Mouse (Mus musculus) MEL (cell line): ENCODE measurements around the gene Arntl. TPM values are rescaled to one million over a fixed set of nuclear protein-coding genes. Genes with fewer than 3 reads are reported as not detected.

ENCODE experiments used
- DNase-seq: peaks from one replicate; pipeline ENCODE4 v3.0.0; 2011; ENCODE audit warnings: low read depth, low spot score
- H3K27ac ChIP-seq: 2 replicates; pipeline ENCODE4 v1.5.1; 2012; ENCODE audit warnings: low read depth, mild to moderate bottlenecking, control low read depth, low read length, moderate library complexity; ENCODE audit not compliant: control insufficient read depth
- H3K27me3 ChIP-seq, 2 experiments: fragments of 150-350 bp in 1 of 2; sonication (generic) in 1 of 2; 2 replicates each; pipeline ENCODE4 v1.6.1; 2012; ENCODE audit warnings: low read length in 2 of 2, mild to moderate bottlenecking in 2 of 2, improper control_type of control experiment in 1 of 2, moderate library complexity in 1 of 2; ENCODE audit not compliant: insufficient read depth in 2 of 2, control insufficient read depth in 1 of 2
- H3K36me3 ChIP-seq, 2 experiments: 2 replicates each; pipeline ENCODE4 v1.6.1; 2012 to 2014; ENCODE audit warnings: low read length in 2 of 2, improper control_type of control experiment in 1 of 2, inconsistent platforms in 1 of 2, mild to moderate bottlenecking in 1 of 2; ENCODE audit not compliant: insufficient read depth in 2 of 2, control insufficient read depth in 1 of 2
- H3K4me1 ChIP-seq, 2 experiments: fragments of 150-350 bp in 1 of 2; sonication (generic) in 1 of 2; 2 replicates each; pipeline ENCODE4 v1.6.1; 2012; ENCODE audit warnings: low read length in 2 of 2, improper control_type of control experiment in 1 of 2, mild to moderate bottlenecking in 1 of 2; ENCODE audit not compliant: insufficient read depth in 2 of 2, control insufficient read depth in 1 of 2
- H3K4me3 ChIP-seq, 2 experiments: fragments of 150-350 bp in 1 of 2; sonication (generic) in 1 of 2; 2 replicates each; pipeline ENCODE4 v1.5.1; 2012; ENCODE audit warnings: low read depth in 2 of 2, low read length in 2 of 2, mild to moderate bottlenecking in 2 of 2, moderate library complexity in 2 of 2, control low read depth in 1 of 2, improper control_type of control experiment in 1 of 2; ENCODE audit not compliant: control insufficient read depth in 1 of 2, insufficient read depth in 1 of 2
- H3K79me2 ChIP-seq: 2 replicates; pipeline ENCODE4 v1.6.1; 2012; ENCODE audit warnings: mild to moderate bottlenecking, low read length, moderate library complexity; ENCODE audit not compliant: control insufficient read depth, poor library complexity, insufficient read depth
- H3K9ac ChIP-seq: 2 replicates; pipeline ENCODE4 v1.6.1; 2012; ENCODE audit warnings: low read depth, mild to moderate bottlenecking, control low read depth, low read length, moderate library complexity; ENCODE audit not compliant: control insufficient read depth, poor library complexity, severe bottlenecking
- H3K9me3 ChIP-seq: fragments of 150-350 bp; sonication (generic); replicated peaks from 2 replicates; pipeline ENCODE4 v1.6.1; 2012; ENCODE audit warnings: mild to moderate bottlenecking, low read length, improper control_type of control experiment, moderate library complexity; ENCODE audit not compliant: insufficient read depth
- CHD1 ChIP-seq: IDR thresholded peaks from 2 replicates; pipeline ENCODE4 v1.6.1; 2012; ENCODE audit warnings: low read depth, mild to moderate bottlenecking, inconsistent platforms, low read length, improper control_type of control experiment
- CTCF ChIP-seq, 3 experiments: IDR thresholded peaks in 2 of 3; conservative IDR thresholded peaks in 1 of 3; 2 replicates each; pipeline ENCODE4 v1.5.1; 2011 to 2012; ENCODE audit warnings: low read length in 3 of 3, low read depth in 2 of 3, mild to moderate bottlenecking in 2 of 3, improper control_type of control experiment in 1 of 3, inconsistent platforms in 1 of 3, mixed read lengths in 1 of 3, moderate library complexity in 1 of 3; ENCODE audit not compliant: control insufficient read depth in 1 of 3, insufficient read depth in 1 of 3, poor library complexity in 1 of 3, severe bottlenecking in 1 of 3
- E2F4 ChIP-seq: IDR thresholded peaks from 2 replicates; pipeline ENCODE4 v1.6.1; 2011; ENCODE audit warnings: low read depth, low read length, improper control_type of control experiment, borderline replicate concordance
- EP300 ChIP-seq, 2 experiments: IDR thresholded peaks; 2 replicates each; pipeline ENCODE4 v1.6.1; 2011; ENCODE audit warnings: improper control_type of control experiment in 2 of 2, low read length in 2 of 2, low read depth in 1 of 2, mild to moderate bottlenecking in 1 of 2
- ETS1 ChIP-seq: IDR thresholded peaks from 2 replicates; pipeline ENCODE4 v1.6.1; 2012; ENCODE audit warnings: low read depth, mild to moderate bottlenecking, inconsistent platforms, low read length, improper control_type of control experiment, moderate library complexity
- GATA1 ChIP-seq: IDR thresholded peaks from 2 replicates; pipeline ENCODE4 v1.6.1; 2011; ENCODE audit warnings: low read depth, low read length, improper control_type of control experiment
- HCFC1 ChIP-seq: IDR thresholded peaks from 2 replicates; pipeline ENCODE4 v1.6.1; 2012; ENCODE audit warnings: low read depth, mild to moderate bottlenecking, inconsistent platforms, low read length, improper control_type of control experiment, moderate library complexity
- JUND ChIP-seq: IDR thresholded peaks from 2 replicates; pipeline ENCODE4 v1.6.1; 2011; ENCODE audit warnings: low read depth, mild to moderate bottlenecking, improper control_type of control experiment, low read length
- MAFK ChIP-seq: IDR thresholded peaks from 2 replicates; pipeline ENCODE4 v1.6.1; 2011; ENCODE audit warnings: low read depth, mild to moderate bottlenecking, low read length, improper control_type of control experiment, borderline replicate concordance
- MAZ ChIP-seq: IDR thresholded peaks from 2 replicates; pipeline ENCODE4 v1.6.1; 2012; ENCODE audit warnings: low read depth, mild to moderate bottlenecking, inconsistent platforms, low read length, improper control_type of control experiment
- MEF2A ChIP-seq: IDR thresholded peaks from 2 replicates; pipeline ENCODE4 v1.6.1; 2014; ENCODE audit warnings: low read depth, mild to moderate bottlenecking, inconsistent platforms, low read length, improper control_type of control experiment; ENCODE audit not compliant: poor library complexity, insufficient replicate concordance, severe bottlenecking; ENCODE audit errors: extremely low read depth
- MXI1 ChIP-seq: IDR thresholded peaks from 2 replicates; pipeline ENCODE4 v1.6.1; 2011; ENCODE audit warnings: mild to moderate bottlenecking, low read depth, low read length, improper control_type of control experiment
- MYB ChIP-seq: IDR thresholded peaks from 2 replicates; pipeline ENCODE4 v1.6.1; 2011; ENCODE audit warnings: mild to moderate bottlenecking, low read depth, low read length, improper control_type of control experiment
- MYC ChIP-seq: IDR thresholded peaks from 2 replicates; pipeline ENCODE4 v1.6.1; 2011; ENCODE audit warnings: low read depth, mild to moderate bottlenecking, low read length, improper control_type of control experiment, moderate library complexity
- NELFE ChIP-seq: IDR thresholded peaks from 2 replicates; pipeline ENCODE4 v1.6.1; 2011; ENCODE audit warnings: low read depth, low read length, improper control_type of control experiment
- NRF1 ChIP-seq: IDR thresholded peaks from 2 replicates; pipeline ENCODE4 v1.6.1; 2014; ENCODE audit warnings: low read depth, mild to moderate bottlenecking, inconsistent platforms, low read length, improper control_type of control experiment, moderate library complexity; ENCODE audit not compliant: poor library complexity, insufficient read depth, severe bottlenecking
- POLR2A ChIP-seq, 2 experiments: IDR thresholded peaks; 2 replicates each; pipeline ENCODE4 v1.6.1; 2011 to 2012; ENCODE audit warnings: low read length in 2 of 2, mild to moderate bottlenecking in 2 of 2, control low read depth in 1 of 2, improper control_type of control experiment in 1 of 2, low read depth in 1 of 2, moderate library complexity in 1 of 2; ENCODE audit not compliant: control insufficient read depth in 1 of 2, insufficient read depth in 1 of 2, poor library complexity in 1 of 2
- POLR2AphosphoS2 ChIP-seq: IDR thresholded peaks from 2 replicates; pipeline ENCODE4 v1.6.1; 2011; ENCODE audit warnings: low read length, improper control_type of control experiment
- RAD21 ChIP-seq: IDR thresholded peaks from 2 replicates; pipeline ENCODE4 v1.6.1; 2011; ENCODE audit warnings: mild to moderate bottlenecking, low read depth, low read length, improper control_type of control experiment
- RCOR1 ChIP-seq: IDR thresholded peaks from 2 replicates; pipeline ENCODE4 v1.6.1; 2012; ENCODE audit warnings: low read depth, mild to moderate bottlenecking, inconsistent platforms, low read length, improper control_type of control experiment
- SIN3A ChIP-seq: IDR thresholded peaks from 2 replicates; pipeline ENCODE4 v1.6.1; 2012; ENCODE audit warnings: low read length, improper control_type of control experiment, inconsistent platforms
- SMC3 ChIP-seq: IDR thresholded peaks from 2 replicates; pipeline ENCODE4 v1.6.1; 2011; ENCODE audit warnings: low read depth, low read length, improper control_type of control experiment
- TAL1 ChIP-seq: IDR thresholded peaks from 2 replicates; pipeline ENCODE4 v1.6.1; 2012; ENCODE audit warnings: mild to moderate bottlenecking, inconsistent platforms, low read length, moderate library complexity, mixed read lengths
- TBP ChIP-seq: IDR thresholded peaks from 2 replicates; pipeline ENCODE4 v1.8.0; 2011; ENCODE audit warnings: low read depth, low read length, improper control_type of control experiment
- TCF12 ChIP-seq: IDR thresholded peaks from 2 replicates; pipeline ENCODE4 v1.6.1; 2014; ENCODE audit warnings: low read depth, mild to moderate bottlenecking, inconsistent platforms, low read length, improper control_type of control experiment, moderate library complexity
- USF1 ChIP-seq: IDR thresholded peaks from 2 replicates; pipeline ENCODE4 v1.6.1; 2014; ENCODE audit warnings: low read depth, mild to moderate bottlenecking, inconsistent platforms, low read length, improper control_type of control experiment, moderate library complexity
- USF2 ChIP-seq, 2 experiments: IDR thresholded peaks; 2 replicates each; pipeline ENCODE4 v1.6.1; 2011 to 2012; ENCODE audit warnings: improper control_type of control experiment in 2 of 2, low read length in 2 of 2, borderline replicate concordance in 1 of 2, inconsistent platforms in 1 of 2, low read depth in 1 of 2, mild to moderate bottlenecking in 1 of 2; ENCODE audit not compliant: insufficient read depth in 1 of 2
- ZC3H11A ChIP-seq: IDR thresholded peaks from 2 replicates; pipeline ENCODE4 v1.6.1; 2012; ENCODE audit warnings: low read depth, mild to moderate bottlenecking, inconsistent platforms, low read length, improper control_type of control experiment
- ZKSCAN1 ChIP-seq: IDR thresholded peaks from 2 replicates; pipeline ENCODE4 v1.6.1; 2012; ENCODE audit warnings: low read depth, mild to moderate bottlenecking, inconsistent platforms, low read length, improper control_type of control experiment, moderate library complexity
- ZMIZ1 ChIP-seq: IDR thresholded peaks from 2 replicates; pipeline ENCODE4 v1.6.1; 2012; ENCODE audit warnings: low read depth, mild to moderate bottlenecking, inconsistent platforms, low read length, improper control_type of control experiment, moderate library complexity
- ZNF384 ChIP-seq: IDR thresholded peaks from 2 replicates; pipeline ENCODE4 v1.6.1; 2012; ENCODE audit warnings: low read depth, mild to moderate bottlenecking, inconsistent platforms, low read length, improper control_type of control experiment
- polyA plus RNA-seq, 2 experiments: library from polyadenylated mRNA; stranded (reverse) in 1 of 2; unstranded in 1 of 2; fragments of >175 nt in 1 of 2; fragments of >200 nt in 1 of 2; gene quantifications; 2 replicates each; pipeline versions ENCODE4 v1.2.1 to v1.2.4; 2012; ENCODE audit warnings: low replicate concordance in 2 of 2, low read depth in 1 of 2; ENCODE audit not compliant: insufficient read length in 2 of 2, insufficient read depth in 1 of 2, missing spikeins in 1 of 2
- total RNA-seq: library from RNA; depleted of rRNA; stranded (reverse); fragments of 300-350 nt; gene quantifications from 2 replicates; pipeline ENCODE4 v1.2.3, GENCODE M21; 2012

Gene Arntl
- total and polyA plus RNA-seq, 3 experiments = 2.0 to 4.5 TPM; not detected in 1

DNA sequence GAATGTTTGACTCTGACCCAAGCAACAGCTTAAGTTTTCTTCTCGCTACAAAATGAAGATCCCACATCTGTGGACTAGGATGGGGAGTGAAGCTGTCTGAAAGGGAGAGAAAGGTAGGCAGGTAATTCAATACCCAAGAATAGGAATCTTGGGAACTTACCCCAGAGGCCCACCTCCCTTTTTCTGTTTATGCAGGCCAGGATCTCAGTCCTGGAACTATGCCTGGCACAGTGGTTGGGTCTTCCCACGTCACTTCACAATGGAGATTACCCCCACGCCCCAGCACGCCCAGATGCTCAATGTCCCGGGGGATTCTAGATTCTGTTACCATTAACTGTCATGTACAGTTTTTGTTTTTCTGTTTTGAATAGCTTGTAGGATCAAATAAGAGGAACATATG lies 84.5 kb downstream of the Arntl start:
- H3K4me3 ChIP-seq = no peak overlapping the region
- no peak for DNase-seq

GRCm38 (mm10) chr7:113292193-113292592 lies 84.9 kb downstream of the Arntl start:
- Histone ChIP-seq H3K9me3 (no peaks in the 10 kb centered on the region), H3K27me3 (no peaks in the 10 kb centered on the region), H3K36me3 (peaks cover 0 to 22% of the 10 kb centered on the region in 2 experiments; a peak in 2 of 4 replicates), H3K4me3 (no peak overlapping the region), H3K9ac (no peak overlapping the region), H3K27ac (no peak overlapping the region), H3K4me1 (peaks cover 7 to 33% of the 10 kb centered on the region in 2 experiments), H3K79me2 (no peaks in the 10 kb centered on the region)
- DNase-seq = peak; percentile 73
- TF ChIP-seq SIN3A (peak; percentile 53; the same call in 1 of the 2 replicates), TAL1 (peak; percentile 83), MYB (0 out of 2 replicates have a peak, but pooled peaks have one; percentile 20), E2F4 (no peak), MAZ (no peak), MXI1 (no peak), POLR2A (IDR thresholded peaks at IDR 0.05; ENCODE audit: control insufficient read depth in 1 of 2, insufficient read depth in 1 of 2, low read depth in 1 of 2, low read length in 2 of 2, poor library complexity in 1 of 2) (no peak), ZC3H11A (no peak), ZNF384 (no peak), USF2 (IDR thresholded peaks at IDR 0.05; ENCODE audit: borderline replicate concordance in 1 of 2, insufficient read depth in 1 of 2, low read depth in 1 of 2, low read length in 2 of 2) (no peak), TCF12 (peak; percentile 95), JUND (no peak), GATA1 (peak; percentile 87), CTCF (IDR thresholded peaks at IDR 0.05 in 2 of 3, conservative IDR thresholded peaks at IDR 0.05 in 1 of 3; ENCODE audit: control insufficient read depth in 1 of 3, insufficient read depth in 1 of 3, low read depth in 2 of 3, low read length in 3 of 3, poor library complexity in 1 of 3, severe bottlenecking in 1 of 3) (no peak), POLR2AphosphoS2 (no peak), NRF1 (no peak), ETS1 (peak; percentile 85), USF1 (no peak), SMC3 (no peak), ZMIZ1 (no peak), RCOR1 (peak; percentile 66), NELFE (no peak), CHD1 (no peak), MEF2A (no peak), ZKSCAN1 (no peak), MAFK (no peak), MYC (no peak), EP300 (IDR thresholded peaks at IDR 0.05; ENCODE audit: low read depth in 1 of 2, low read length in 2 of 2) (peak; percentile 86 to 89), RAD21 (no peak)

More for the DNA sequence above, 84.5 kb downstream of the Arntl start:
- no peak for TF ChIP-seq CTCF (IDR thresholded peaks at IDR 0.05 in 2 of 3, conservative IDR thresholded peaks at IDR 0.05 in 1 of 3; ENCODE audit: control insufficient read depth in 1 of 3, insufficient read depth in 1 of 3, low read depth in 2 of 3, low read length in 3 of 3, poor library complexity in 1 of 3, severe bottlenecking in 1 of 3)
- TF ChIP-seq SMC3 = no peak
- TF ChIP-seq MXI1 = no peak
- no peak for TF ChIP-seq TBP
- no peak for TF ChIP-seq NRF1
- no peak for TF ChIP-seq HCFC1
- no peak for TF ChIP-seq POLR2A (IDR thresholded peaks at IDR 0.05; ENCODE audit: control insufficient read depth in 1 of 2, insufficient read depth in 1 of 2, low read depth in 1 of 2, low read length in 2 of 2, poor library complexity in 1 of 2)
- TF ChIP-seq RCOR1 = no peak
- TF ChIP-seq, all 39 proteins: peak for 0
- Histone ChIP-seq H3K9me3 (no peaks in the 10 kb centered on the region), H3K36me3 (peaks cover 0 to 22% of the 10 kb centered on the region in 2 experiments; a peak in 2 of 4 replicates), H3K79me2 (no peaks in the 10 kb centered on the region), H3K27ac (no peak overlapping the region), H3K9ac (no peak overlapping the region), H3K4me1 (peaks cover 9 to 31% of the 10 kb centered on the region in 2 experiments), H3K27me3 (no peaks in the 10 kb centered on the region)
